Mouse (Mus musculus): ENCODE measurements around the gene Tsnaxip1. TPM values are rescaled to one million over a fixed set of nuclear protein-coding genes. Genes with fewer than 3 reads are reported as not detected.

Tsnaxip1 gene
- polyA plus RNA-seq, 1 experiment, result 0.10 TPM

GRCm38 (mm10) chr8:105788927-105789326 lies 38.6 kb upstream of the Tsnaxip1 start:
- Histone ChIP-seq H3ac (ENCODE audit: control insufficient read depth, insufficient read length) (no peak overlapping the region), H3K36me3 (ENCODE audit: control insufficient read depth, insufficient read depth) (no peaks in the 10 kb centered on the region), H3K4me3 (no peak overlapping the region), H3K27me3 (ENCODE audit: control insufficient read depth, insufficient read depth, insufficient read length) (no peaks in the 10 kb centered on the region), H3K79me2 (ENCODE audit: control insufficient read depth, insufficient read depth) (peaks cover 31% of the 10 kb centered on the region), H3K4me2 (ENCODE audit: low read depth) (no peak overlapping the region)
- TF ChIP-seq TCF12 (IDR thresholded peaks at IDR 0.05; ENCODE audit: insufficient read depth, poor library complexity, severe bottlenecking), result no peak
- TF ChIP-seq POLR2AphosphoS2 (IDR thresholded peaks at IDR 0.05; ENCODE audit: insufficient read length, low read depth), result no peak
- TF ChIP-seq MAX (IDR thresholded peaks at IDR 0.05; ENCODE audit: low read depth), result no peak
- TF ChIP-seq SRF (IDR thresholded peaks at IDR 0.05; ENCODE audit: control insufficient read depth, insufficient read length, low read depth), result no peak
- no peak for TF ChIP-seq CEBPB (IDR thresholded peaks at IDR 0.05; ENCODE audit: insufficient read depth, poor library complexity, severe bottlenecking)

GRCm38 (mm10) chr8:105789626-105790025 lies 37.9 kb upstream of the Tsnaxip1 start:
- Histone ChIP-seq H3K79me2 (ENCODE audit: control insufficient read depth, insufficient read depth) (peaks cover 31% of the 10 kb centered on the region), H3ac (ENCODE audit: control insufficient read depth, insufficient read length) (no peak overlapping the region), H3K4me2 (ENCODE audit: low read depth) (no peak overlapping the region), H3K36me3 (ENCODE audit: control insufficient read depth, insufficient read depth) (no peaks in the 10 kb centered on the region), H3K27me3 (ENCODE audit: control insufficient read depth, insufficient read depth, insufficient read length) (no peaks in the 10 kb centered on the region), H3K4me3 (no peak overlapping the region)
- no peak for TF ChIP-seq MAX (IDR thresholded peaks at IDR 0.05; ENCODE audit: low read depth)
- TF ChIP-seq REST (IDR thresholded peaks at IDR 0.05; ENCODE audit: insufficient read depth, insufficient read length), result no peak
- TF ChIP-seq MYOG (IDR thresholded peaks at IDR 0.05; ENCODE audit: control insufficient read depth in 1 of 3, insufficient read depth in 1 of 3, insufficient read length in 2 of 3, low read depth in 2 of 3), result no peak
- no peak for TF ChIP-seq POLR2AphosphoS2 (IDR thresholded peaks at IDR 0.05; ENCODE audit: insufficient read length, low read depth)
- TF ChIP-seq E2F4 (IDR thresholded peaks at IDR 0.05; ENCODE audit: insufficient read depth), result no peak
- TF ChIP-seq CEBPB (IDR thresholded peaks at IDR 0.05; ENCODE audit: insufficient read depth, poor library complexity, severe bottlenecking), result no peak
- TF ChIP-seq TCF3 (IDR thresholded peaks at IDR 0.05; ENCODE audit: insufficient read length, low read depth), result no peak
- no peak for TF ChIP-seq POLR2A (IDR thresholded peaks at IDR 0.05; ENCODE audit: insufficient read length, low read depth)
- TF ChIP-seq USF1 (IDR thresholded peaks at IDR 0.05; ENCODE audit: low read depth), result no peak
- TF ChIP-seq TCF12 (IDR thresholded peaks at IDR 0.05; ENCODE audit: insufficient read depth, poor library complexity, severe bottlenecking), result no peak
- no peak for TF ChIP-seq MYOD1 (IDR thresholded peaks at IDR 0.05; ENCODE audit: control insufficient read depth in 1 of 3, insufficient read length in 2 of 3, low read depth in 2 of 3)
- TF ChIP-seq SRF (IDR thresholded peaks at IDR 0.05; ENCODE audit: control insufficient read depth, insufficient read length, low read depth), result no peak

DNA sequence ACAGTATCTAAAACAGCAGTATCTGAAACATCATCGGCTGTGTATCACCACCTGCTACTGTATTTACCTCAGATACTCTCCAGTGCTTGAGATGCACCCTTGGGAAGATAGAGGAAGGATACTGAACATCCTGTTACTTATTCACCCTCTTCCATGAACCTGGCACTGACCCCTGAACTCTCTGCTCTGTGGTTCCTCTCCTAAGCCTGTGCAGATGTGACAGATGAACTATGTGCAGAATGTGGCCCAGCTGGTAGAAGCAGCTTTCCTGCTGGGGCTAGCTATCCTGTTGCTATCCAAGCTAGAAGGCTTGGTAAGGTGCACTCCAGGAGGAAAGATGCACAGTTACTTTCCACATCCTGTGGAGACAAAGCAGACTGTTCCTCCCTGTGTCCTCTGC lies 34.2 kb upstream of the Tsnaxip1 start:
- H3K4me3 ChIP-seq, result no peak overlapping the region
- no peak overlapping the region for H3ac ChIP-seq (ENCODE audit: control insufficient read depth, insufficient read length)
- no peak for TF ChIP-seq MAX (IDR thresholded peaks at IDR 0.05; ENCODE audit: low read depth)
- no peak for TF ChIP-seq TCF12 (IDR thresholded peaks at IDR 0.05; ENCODE audit: insufficient read depth, poor library complexity, severe bottlenecking)
- TF ChIP-seq MYOD1 (IDR thresholded peaks at IDR 0.05; ENCODE audit: control insufficient read depth in 1 of 3, insufficient read length in 2 of 3, low read depth in 2 of 3), result no peak
- TF ChIP-seq E2F4 (IDR thresholded peaks at IDR 0.05; ENCODE audit: insufficient read depth), result no peak
- no peak for TF ChIP-seq MYOG (IDR thresholded peaks at IDR 0.05; ENCODE audit: control insufficient read depth in 1 of 3, insufficient read depth in 1 of 3, insufficient read length in 2 of 3, low read depth in 2 of 3)
- no peaks in the 10 kb centered on the region for H3K36me3 ChIP-seq (ENCODE audit: control insufficient read depth, insufficient read depth)
- H3K27me3 ChIP-seq (ENCODE audit: control insufficient read depth, insufficient read depth, insufficient read length), result no peaks in the 10 kb centered on the region
- H3K4me2 ChIP-seq (ENCODE audit: low read depth), result no peak overlapping the region
- H3K79me2 ChIP-seq (ENCODE audit: control insufficient read depth, insufficient read depth), result peaks cover 40% of the 10 kb centered on the region

- Histone ChIP-seq H3ac (ENCODE audit: control insufficient read depth, insufficient read length) (no peak overlapping the region), H3K4me2 (ENCODE audit: low read depth) (no peak overlapping the region), H3K36me3 (ENCODE audit: control insufficient read depth, insufficient read depth) (no peaks in the 10 kb centered on the region), H3K27me3 (ENCODE audit: control insufficient read depth, insufficient read depth, insufficient read length) (no peaks in the 10 kb centered on the region), H3K79me2 (ENCODE audit: control insufficient read depth, insufficient read depth) (peaks cover 37% of the 10 kb centered on the region), H3K4me3 (no peak overlapping the region)
- TF ChIP-seq E2F4 (IDR thresholded peaks at IDR 0.05; ENCODE audit: insufficient read depth), result no peak
- no peak for TF ChIP-seq TCF3 (IDR thresholded peaks at IDR 0.05; ENCODE audit: insufficient read length, low read depth)
- TF ChIP-seq POLR2A (IDR thresholded peaks at IDR 0.05; ENCODE audit: insufficient read length, low read depth), result no peak
- TF ChIP-seq MAX (IDR thresholded peaks at IDR 0.05; ENCODE audit: low read depth), result no peak
- TF ChIP-seq REST (IDR thresholded peaks at IDR 0.05; ENCODE audit: insufficient read depth, insufficient read length), result no peak
- peak in 1 of 3 experiments; percentile 7 for TF ChIP-seq MYOD1 (IDR thresholded peaks at IDR 0.05; ENCODE audit: control insufficient read depth in 1 of 3, insufficient read length in 2 of 3, low read depth in 2 of 3)
Observed at GRCm38 (mm10) chr8:105794009-105794598, 33.4 kb upstream of the Tsnaxip1 start.

DNA sequence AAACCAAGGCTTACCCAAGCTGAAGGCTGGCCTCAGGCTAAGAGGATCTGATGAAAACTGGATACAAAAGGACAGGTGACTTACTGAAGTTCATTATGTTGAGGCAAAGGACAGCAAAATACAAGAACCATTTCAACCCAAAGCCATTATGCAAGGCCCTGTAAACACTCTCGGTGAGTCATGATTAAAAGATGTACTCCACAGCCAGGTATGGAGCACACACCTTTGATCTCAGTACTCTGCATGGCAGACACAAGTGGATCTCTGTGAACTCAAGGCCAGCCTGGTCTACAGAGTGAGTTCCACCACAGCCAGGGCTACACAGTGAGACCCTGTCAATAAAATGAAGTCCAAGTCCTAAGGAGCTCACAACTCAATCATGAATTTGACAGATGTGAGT lies 31.7 kb upstream of the Tsnaxip1 start:
- H3K4me2 ChIP-seq (ENCODE audit: low read depth), result no peak overlapping the region
- H3ac ChIP-seq (ENCODE audit: control insufficient read depth, insufficient read length), result no peak overlapping the region
- peaks cover 32% of the 10 kb centered on the region for H3K79me2 ChIP-seq (ENCODE audit: control insufficient read depth, insufficient read depth)
- H3K4me3 ChIP-seq, result no peak overlapping the region
- H3K27me3 ChIP-seq (ENCODE audit: control insufficient read depth, insufficient read depth, insufficient read length), result no peaks in the 10 kb centered on the region
- no peaks in the 10 kb centered on the region for H3K36me3 ChIP-seq (ENCODE audit: control insufficient read depth, insufficient read depth)
- TF ChIP-seq TCF12 (IDR thresholded peaks at IDR 0.05; ENCODE audit: insufficient read depth, poor library complexity, severe bottlenecking) (no peak), USF1 (IDR thresholded peaks at IDR 0.05; ENCODE audit: low read depth) (no peak), MYOD1 (IDR thresholded peaks at IDR 0.05; ENCODE audit: control insufficient read depth in 1 of 3, insufficient read length in 2 of 3, low read depth in 2 of 3) (no peak), SRF (IDR thresholded peaks at IDR 0.05; ENCODE audit: control insufficient read depth, insufficient read length, low read depth) (no peak), POLR2A (IDR thresholded peaks at IDR 0.05; ENCODE audit: insufficient read length, low read depth) (no peak), CEBPB (IDR thresholded peaks at IDR 0.05; ENCODE audit: insufficient read depth, poor library complexity, severe bottlenecking) (no peak), TCF3 (IDR thresholded peaks at IDR 0.05; ENCODE audit: insufficient read length, low read depth) (no peak)

Data from myocyte (in vitro differentiated cells).